Mouse (Mus musculus) adrenal gland, postnatal 0 days (tissue): ENCODE results near the gene Adam33. TPM values are rescaled to one million over a fixed set of nuclear protein-coding genes. Genes with fewer than 3 reads are reported as not detected.

Experiments used
- microRNA-seq: library from miRNA; unstranded; fragments of <30 nt; microRNA quantifications from one replicate; pipeline ENCODE4, GENCODE M21; 2016; ENCODE audit warnings: borderline replicate concordance; ENCODE audit not compliant: insufficient number of aligned reads
- polyA plus RNA-seq: library from polyadenylated mRNA; unstranded; fragments of >200 nt; fragmentation: Nextera tagmentation; extraction: Ambion mirVana; gene quantifications from 2 replicates; pipeline ENCODE4 v1.2.1, GENCODE M21; 2015

Adam33 gene
- 12.5 and 13.5 TPM in 2 replicates for polyA plus RNA-seq

DNA sequence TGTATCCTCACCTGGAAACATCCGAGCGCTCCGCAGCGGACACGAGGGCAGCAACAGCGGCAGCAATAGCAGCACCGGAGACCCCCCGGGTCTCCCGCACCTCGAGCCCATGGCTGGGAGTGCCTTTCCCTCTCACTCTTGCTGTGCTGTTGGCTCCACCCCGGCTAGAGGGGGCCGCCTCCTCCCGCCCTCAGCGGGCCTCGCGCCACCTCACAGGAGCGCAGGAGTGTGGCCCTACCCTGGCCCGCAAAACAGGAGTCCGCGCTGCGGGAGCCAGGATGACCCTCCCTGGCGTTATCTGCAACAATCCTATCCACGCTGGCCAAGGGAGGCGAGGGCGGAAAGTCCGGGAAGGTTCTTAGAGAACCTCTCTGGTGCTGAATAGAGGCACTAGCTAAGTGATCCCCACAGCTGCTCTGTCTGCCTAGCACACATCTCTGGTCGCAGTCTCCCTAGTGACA, at the start of gene Adam33:
Gene Adam33 (minus strand): TSS at position 411 of the 461 bp plus-strand sequence.

DNA sequence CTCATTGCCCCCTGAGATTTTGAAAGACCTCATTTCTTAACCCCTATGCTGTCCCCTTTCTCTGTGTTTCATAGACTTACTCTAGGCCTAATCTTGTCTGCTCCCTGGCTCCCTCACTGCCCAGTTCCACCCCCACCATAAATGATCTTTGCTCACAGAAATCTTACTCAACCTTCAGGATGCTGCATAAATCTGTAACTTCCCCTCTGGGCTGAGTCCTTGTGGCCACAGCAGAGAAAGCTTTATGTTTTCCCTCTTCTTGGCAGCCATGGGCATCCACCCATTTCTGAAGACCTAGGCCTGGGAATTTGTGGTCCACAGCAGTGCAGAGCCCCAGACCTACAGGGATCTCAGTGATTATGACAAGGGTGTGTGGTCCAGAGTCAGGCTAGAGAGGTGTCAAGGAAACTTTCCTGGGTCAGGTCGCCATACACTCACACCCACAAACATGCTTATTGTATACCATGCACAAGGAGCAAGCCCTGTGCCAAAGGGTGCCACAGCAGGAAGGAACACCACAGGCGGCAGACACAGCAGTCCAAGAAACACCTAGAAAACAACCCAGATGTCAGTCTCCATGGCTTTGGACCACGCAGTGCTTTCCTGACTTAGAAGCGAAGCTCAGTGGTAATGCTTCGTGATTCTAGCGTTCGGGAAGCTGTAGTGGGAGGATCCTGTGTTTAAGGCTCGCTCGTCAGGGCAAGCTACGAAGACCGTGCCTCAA, 23.2 kb upstream of the Adam33 start, which contains the start of gene Siglec1:
Gene Siglec1 (minus strand): TSS at position 99 of the 724 bp plus-strand sequence.

DNA sequence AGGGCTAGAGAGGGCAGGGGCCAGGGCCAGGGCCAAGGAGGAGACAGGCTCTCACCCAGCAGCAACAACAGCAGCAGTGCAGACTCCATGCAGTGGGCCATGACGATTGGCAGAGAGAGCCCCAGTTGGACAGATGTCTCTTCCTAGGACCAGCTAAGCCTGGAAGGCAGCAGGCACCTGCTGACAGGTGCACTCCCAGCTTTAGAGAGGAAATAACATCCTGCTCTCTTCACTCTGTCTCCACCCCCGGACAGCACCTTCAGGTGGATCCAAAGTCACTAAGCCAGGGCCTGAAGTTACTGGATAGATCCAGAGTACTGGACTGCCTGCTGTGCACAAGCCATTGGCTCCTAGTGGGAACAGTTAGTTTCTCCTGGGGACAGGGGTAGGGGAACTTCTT, 20.6 kb downstream of the Adam33 start, which contains the start of gene Gfra4:
Gene Gfra4 (minus strand): TSS at position 101 of the 400 bp plus-strand sequence.

Small RNAs within 50 kb of the gene (microRNA-seq; reads per million reads assigned to microRNA genes)
- not detected for gene Mir6973b

Other genes with a start within 250 kb of the Adam33 start
- 16.4 and 17.2 TPM in 2 replicates for gene 4930402H24Rik, start 157.4 kb downstream of the Adam33 start, polyA plus RNA-seq
- gene Atrn, start 157.3 kb downstream of the Adam33 start, polyA plus RNA-seq, result 4.8 and 5.7 TPM in 2 replicates
- 9.1 and 10.3 TPM in 2 replicates for gene Gfra4, start 20.7 kb downstream of the Adam33 start, polyA plus RNA-seq
- 1.2 TPM in 2 replicates for gene Siglec1, start 23.0 kb upstream of the Adam33 start, polyA plus RNA-seq
- 5.6 and 6.3 TPM in 2 replicates for gene Hspa12b, start 63.5 kb upstream of the Adam33 start, polyA plus RNA-seq
- gene Gm11037, start 69.7 kb upstream of the Adam33 start, polyA plus RNA-seq, result not detected in 2 replicates
- gene 1700037H04Rik, start 96.3 kb upstream of the Adam33 start, polyA plus RNA-seq, result 49.6 and 59.0 TPM in 2 replicates
- gene Cenpb, start 116.3 kb upstream of the Adam33 start, polyA plus RNA-seq, result 12.9 and 13.2 TPM in 2 replicates
- 20.0 and 21.6 TPM in 2 replicates for gene Cdc25b, start 123.1 kb upstream of the Adam33 start, polyA plus RNA-seq
- 1.2 and 2.0 TPM in 2 replicates for gene Spef1, start 123.5 kb upstream of the Adam33 start, polyA plus RNA-seq
- gene Ap5s1, start 143.3 kb upstream of the Adam33 start, polyA plus RNA-seq, result 24.1 and 26.4 TPM in 2 replicates
- 9.8 and 17.9 TPM in 2 replicates for gene Mavs, start 170.2 kb upstream of the Adam33 start, polyA plus RNA-seq
- 36.9 and 46.2 TPM in 2 replicates for gene Pank2, start 198.7 kb upstream of the Adam33 start, polyA plus RNA-seq